Mouse (Mus musculus) liver, adult 2 months (tissue): ENCODE data around the gene Sorcs3.

Source experiments
- CTCF ChIP-seq: fragments of 200-500 bp; IDR thresholded peaks from 2 replicates; pipeline ENCODE4 v1.5.1; 2011; ENCODE audit warnings: low read depth, low read length, control low read depth
- POLR2A ChIP-seq: fragments of 200-500 bp; IDR thresholded peaks from 2 replicates; pipeline ENCODE4 v1.6.1; 2011; ENCODE audit warnings: low read length, control low read depth; ENCODE audit not compliant: insufficient read depth; ENCODE audit errors: extremely low read depth

GRCm38 (mm10) chr19:48737554-48737953, 531.7 kb downstream of the Sorcs3 start:
- TF ChIP-seq CTCF (no peak), POLR2A (no peak)
